Mouse (Mus musculus) CH12.LX (cell line): ENCODE measurements around the gene Fry. TPM values are rescaled to one million over a fixed set of nuclear protein-coding genes. Genes with fewer than 3 reads are reported as not detected.

ENCODE experiments used
- DNase-seq: peaks from one replicate; pipeline ENCODE4 v3.0.0-alpha.2; 2013; ENCODE audit errors: extremely low read depth
- H3K27ac ChIP-seq: 2 replicates; pipeline ENCODE4 v1.5.1; 2012; ENCODE audit warnings: low read depth, mild to moderate bottlenecking, control low read depth, moderate library complexity; ENCODE audit not compliant: insufficient read depth
- H3K27me3 ChIP-seq: replicated peaks from 2 replicates; pipeline ENCODE3; 2012; ENCODE audit warnings: inconsistent platforms
- H3K36me3 ChIP-seq, 2 experiments: replicated peaks in 1 of 2; 2 replicates each; pipeline versions ENCODE3 to v1.6.1; 2012; ENCODE audit warnings: inconsistent platforms in 1 of 2, low read length in 1 of 2, mild to moderate bottlenecking in 1 of 2, mixed read lengths in 1 of 2, moderate library complexity in 1 of 2; ENCODE audit not compliant: control insufficient read depth in 1 of 2, insufficient read depth in 1 of 2
- H3K4me1 ChIP-seq, 2 experiments: 2 replicates each; pipeline ENCODE4 v1.6.1; 2012; ENCODE audit warnings: inconsistent platforms in 1 of 2, moderate library complexity in 1 of 2; ENCODE audit not compliant: insufficient read depth in 2 of 2, control insufficient read depth in 1 of 2
- H3K4me2 ChIP-seq: 2 replicates; pipeline ENCODE4 v1.6.1; 2012; ENCODE audit warnings: low read depth, mild to moderate bottlenecking, control low read depth; ENCODE audit not compliant: poor library complexity, insufficient read depth, severe bottlenecking
- H3K4me3 ChIP-seq, 3 experiments: fragments of 150-350 bp in 1 of 3; sonication (generic) in 1 of 3; replicated peaks in 1 of 3; 2 replicates each; pipeline versions ENCODE3 to v1.5.1; 2011 to 2012; ENCODE audit warnings: low read depth in 2 of 3, low read length in 2 of 3, mild to moderate bottlenecking in 2 of 3, moderate library complexity in 2 of 3, control low read depth in 1 of 3, improper control_type of control experiment in 1 of 3, inconsistent platforms in 1 of 3, mixed read lengths in 1 of 3; ENCODE audit not compliant: poor library complexity in 1 of 3
- H3K79me2 ChIP-seq: replicated peaks from 2 replicates; pipeline ENCODE4 v1.6.1; 2012; ENCODE audit warnings: mild to moderate bottlenecking, moderate library complexity; ENCODE audit not compliant: control insufficient read depth, poor library complexity, insufficient read depth, severe bottlenecking; ENCODE audit errors: extremely low read depth
- H3K9ac ChIP-seq: 2 replicates; pipeline ENCODE4 v1.6.1; 2012; ENCODE audit warnings: low read depth, mild to moderate bottlenecking, control low read depth, moderate library complexity; ENCODE audit not compliant: insufficient read depth
- H3K9me3 ChIP-seq: replicated peaks from 2 replicates; pipeline ENCODE3; 2012; ENCODE audit warnings: low read length, inconsistent platforms, mixed read lengths
- BHLHE40 ChIP-seq: IDR thresholded peaks from 2 replicates; pipeline ENCODE4 v1.6.1; 2011; ENCODE audit warnings: mild to moderate bottlenecking, low read depth, low read length, improper control_type of control experiment
- CHD1 ChIP-seq: IDR thresholded peaks from 2 replicates; pipeline ENCODE4 v1.6.1; 2012; ENCODE audit warnings: low read depth, low read length, improper control_type of control experiment, inconsistent platforms
- CTCF ChIP-seq, 2 experiments: IDR thresholded peaks in 1 of 2; conservative IDR thresholded peaks in 1 of 2; 2 replicates each; pipeline ENCODE4 v1.5.1; 2011 to 2012; ENCODE audit warnings: low read depth in 2 of 2, low read length in 2 of 2, improper control_type of control experiment in 1 of 2, inconsistent platforms in 1 of 2, mild to moderate bottlenecking in 1 of 2, moderate library complexity in 1 of 2
- ELF1 ChIP-seq: IDR thresholded peaks from 2 replicates; pipeline ENCODE4 v1.6.1; 2014; ENCODE audit warnings: low read depth, mild to moderate bottlenecking, inconsistent platforms, low read length, improper control_type of control experiment
- EP300 ChIP-seq: IDR thresholded peaks from 2 replicates; pipeline ENCODE4 v1.6.1; 2011; ENCODE audit warnings: low read length, improper control_type of control experiment
- HCFC1 ChIP-seq: IDR thresholded peaks from 2 replicates; pipeline ENCODE4 v1.6.1; 2012; ENCODE audit warnings: low read depth, mild to moderate bottlenecking, inconsistent platforms, low read length, improper control_type of control experiment
- IRF4 ChIP-seq: IDR thresholded peaks from 2 replicates; pipeline ENCODE4 v1.6.1; 2014; ENCODE audit warnings: low read depth, mild to moderate bottlenecking, inconsistent platforms, low read length, improper control_type of control experiment
- JUND ChIP-seq: conservative IDR thresholded peaks from 2 replicates; pipeline ENCODE4 v1.6.1; 2011; ENCODE audit warnings: low read depth, low read length, improper control_type of control experiment
- KAT2A ChIP-seq: IDR thresholded peaks from 2 replicates; pipeline ENCODE4 v1.6.1; 2012; ENCODE audit warnings: low read length, improper control_type of control experiment, inconsistent platforms; ENCODE audit not compliant: insufficient replicate concordance
- MAFK ChIP-seq: IDR thresholded peaks from 2 replicates; pipeline ENCODE4 v1.6.1; 2011; ENCODE audit warnings: low read length, improper control_type of control experiment; ENCODE audit not compliant: insufficient replicate concordance
- MAX ChIP-seq: IDR thresholded peaks from 2 replicates; pipeline ENCODE4 v1.6.1; 2011; ENCODE audit warnings: low read length, improper control_type of control experiment
- MEF2A ChIP-seq: IDR thresholded peaks from 2 replicates; pipeline ENCODE4 v1.6.1; 2014; ENCODE audit warnings: low read depth, mild to moderate bottlenecking, inconsistent platforms, low read length, improper control_type of control experiment, borderline replicate concordance
- MXI1 ChIP-seq: IDR thresholded peaks from 2 replicates; pipeline ENCODE4 v1.6.1; 2011; ENCODE audit warnings: mild to moderate bottlenecking, low read depth, low read length, improper control_type of control experiment
- NRF1 ChIP-seq: IDR thresholded peaks from 2 replicates; pipeline ENCODE4 v1.6.1; 2014; ENCODE audit warnings: low read depth, mild to moderate bottlenecking, inconsistent platforms, low read length, improper control_type of control experiment, moderate library complexity
- PAX5 ChIP-seq: IDR thresholded peaks from 2 replicates; pipeline ENCODE4 v1.6.1; 2012; ENCODE audit warnings: low read length, inconsistent platforms, mixed read lengths
- RAD21 ChIP-seq: IDR thresholded peaks from 2 replicates; pipeline ENCODE4 v1.6.1; 2011; ENCODE audit warnings: low read depth, mild to moderate bottlenecking, low read length, improper control_type of control experiment, moderate library complexity
- RCOR1 ChIP-seq: conservative IDR thresholded peaks from 2 replicates; pipeline ENCODE4 v1.6.1; 2012; ENCODE audit warnings: low read depth, mild to moderate bottlenecking, inconsistent platforms, low read length, improper control_type of control experiment
- SMC3 ChIP-seq: IDR thresholded peaks from 2 replicates; pipeline ENCODE4 v1.6.1; 2011; ENCODE audit warnings: low read depth, low read length, improper control_type of control experiment
- TBP ChIP-seq: conservative IDR thresholded peaks from 2 replicates; pipeline ENCODE4 v1.6.1; 2011; ENCODE audit warnings: low read depth, low read length, improper control_type of control experiment
- UBTF ChIP-seq: IDR thresholded peaks from 2 replicates; pipeline ENCODE4 v1.6.1; 2012; ENCODE audit warnings: low read depth, mild to moderate bottlenecking, inconsistent platforms, low read length, improper control_type of control experiment, moderate library complexity
- USF1 ChIP-seq: IDR thresholded peaks from 2 replicates; pipeline ENCODE4 v1.6.1; 2014; ENCODE audit warnings: low read depth, mild to moderate bottlenecking, inconsistent platforms, low read length, improper control_type of control experiment
- USF2 ChIP-seq: conservative IDR thresholded peaks from 2 replicates; pipeline ENCODE4 v1.6.1; 2011; ENCODE audit warnings: low read depth, low read length, improper control_type of control experiment
- ZMIZ1 ChIP-seq: IDR thresholded peaks from 2 replicates; pipeline ENCODE4 v1.6.1; 2012; ENCODE audit warnings: low read depth, mild to moderate bottlenecking, inconsistent platforms, low read length, improper control_type of control experiment
- ZNF384 ChIP-seq: IDR thresholded peaks from 2 replicates; pipeline ENCODE4 v1.6.1; 2012; ENCODE audit warnings: low read depth, low read length, improper control_type of control experiment, inconsistent platforms
- dilution Hi-C: fragments of 300-500 bp; cut with MboI; formaldehyde crosslinking; loops from 2 replicates; pipeline ENCODE4 v1.14.3; 2020; ENCODE audit warnings: low sequenced_read_pairs; ENCODE audit not compliant: extremely low pct_unique_long_range_greater_than_20kb, extremely low pct_ligation_motif_present
- in situ Hi-C: fragments of 300-500 bp; cut with MboI; formaldehyde crosslinking; loops from 3 replicates; pipeline ENCODE4 v1.14.3; 2019; ENCODE audit warnings: low sequenced_read_pairs, low pct_ligation_motif_present, low pct_unique_long_range_greater_than_20kb, mixed read lengths
- polyA plus RNA-seq: library from polyadenylated mRNA; unstranded; fragments of >175 nt; gene quantifications from 2 replicates; pipeline ENCODE4 v1.2.1, GENCODE M21; 2012; ENCODE audit warnings: low read depth; ENCODE audit not compliant: insufficient read length
- total RNA-seq, 2 experiments: library from RNA; depleted of rRNA; stranded (reverse); fragments of 300-350 nt in 1 of 2; fragments of >200 nt in 1 of 2; gene quantifications; 2 replicates each; pipeline ENCODE4 v1.2.3; 2012 to 2014

Gene Fry
- total and polyA plus RNA-seq, 3 experiments, result 0.34 to 0.80 (median 0.34) TPM

GRCm38 (mm10) chr5:150168712-150169111 lies 50.3 kb downstream of the Fry start:
- Histone ChIP-seq H3K27ac (no peak overlapping the region), H3K27me3 (no peaks in the 10 kb centered on the region), H3K9me3 (peaks cover 33% of the 10 kb centered on the region), H3K4me1 (no peaks in the 10 kb centered on the region), H3K4me2 (no peak overlapping the region), H3K4me3 (no peak overlapping the region), H3K36me3 (no peaks in the 10 kb centered on the region), H3K9ac (no peak overlapping the region), H3K79me2 (no peaks in the 10 kb centered on the region)
- DNase-seq, result peak; percentile 41
- dilution Hi-C loops, result no loop called here
- in situ Hi-C loops, result no loop called here
- peak in 1 of 2 experiments; percentile 33; a peak in 2 of 4 replicates for TF ChIP-seq CTCF (conservative IDR thresholded peaks at IDR 0.05 in 1 of 2, IDR thresholded peaks at IDR 0.05 in 1 of 2; ENCODE audit: low read depth in 2 of 2, low read length in 2 of 2)
- TF ChIP-seq RAD21, result peak; percentile 36
- no peak for TF ChIP-seq MXI1

DNA sequence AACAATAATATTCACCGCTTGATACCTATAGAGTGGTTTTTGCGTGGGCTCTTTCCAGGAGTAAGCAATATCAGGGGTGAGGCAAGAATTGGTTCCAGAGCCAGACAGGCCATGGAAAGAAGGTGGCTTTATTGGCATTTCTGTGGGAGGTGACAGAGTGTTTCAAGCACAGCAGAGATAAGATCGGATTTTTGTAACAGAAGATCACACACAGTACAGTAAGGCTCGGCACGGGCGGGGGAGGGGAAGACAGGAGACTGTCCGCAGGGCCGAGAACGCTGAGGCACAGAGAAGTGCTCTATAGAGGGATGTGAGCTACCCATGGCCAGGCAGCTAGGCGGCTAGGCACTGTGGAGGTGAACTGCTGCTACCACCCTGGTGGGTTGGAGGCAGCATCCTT lies 53.1 kb downstream of the Fry start:
- H3K9me3 ChIP-seq, result peaks cover 38% of the 10 kb centered on the region
- TF ChIP-seq UBTF (no peak), CHD1 (no peak), IRF4 (no peak), ZMIZ1 (no peak), RAD21 (no peak), MXI1 (no peak), MAFK (no peak), ELF1 (no peak), CTCF (conservative IDR thresholded peaks at IDR 0.05 in 1 of 2, IDR thresholded peaks at IDR 0.05 in 1 of 2; ENCODE audit: low read depth in 2 of 2, low read length in 2 of 2) (no peak), BHLHE40 (no peak), TBP (no peak), EP300 (no peak), PAX5 (no peak), USF1 (no peak)
- TF ChIP-seq, all 38 proteins: peak for 0
- no peaks in the 10 kb centered on the region for H3K4me1 ChIP-seq
- no peak overlapping the region for H3K27ac ChIP-seq
- H3K36me3 ChIP-seq, result no peaks in the 10 kb centered on the region
- in situ Hi-C loops, result no loop called here
- dilution Hi-C loops, result no loop called here
- no peak overlapping the region for H3K4me2 ChIP-seq
- no peaks in the 10 kb centered on the region for H3K79me2 ChIP-seq
- no peak overlapping the region for H3K9ac ChIP-seq
- no peak for DNase-seq
- no peak overlapping the region for H3K4me3 ChIP-seq
- no peaks in the 10 kb centered on the region for H3K27me3 ChIP-seq

DNA sequence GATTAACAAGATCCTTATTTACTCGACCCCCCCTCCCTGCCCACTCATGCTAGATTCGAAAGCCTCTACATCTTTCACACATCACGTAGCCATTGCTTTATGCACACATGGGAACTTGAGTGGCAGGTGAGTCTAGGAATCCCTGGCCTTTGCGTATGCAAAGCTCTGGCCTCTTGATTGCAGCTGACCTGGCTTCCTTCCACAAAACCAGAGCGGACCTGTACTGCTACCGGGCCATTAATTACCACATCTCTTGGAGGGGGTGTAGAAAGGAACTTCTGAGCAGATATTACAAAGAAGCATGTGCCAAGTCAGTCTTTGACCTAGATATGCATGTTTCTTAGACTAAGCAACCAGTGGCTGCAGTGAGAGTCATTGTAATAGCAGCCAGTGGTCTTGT lies 55.4 kb downstream of the Fry start:
- Histone ChIP-seq H3K4me3 (no peak overlapping the region), H3K27me3 (no peaks in the 10 kb centered on the region), H3K4me1 (no peaks in the 10 kb centered on the region), H3K36me3 (no peaks in the 10 kb centered on the region), H3K4me2 (no peak overlapping the region), H3K27ac (no peak overlapping the region), H3K9ac (no peak overlapping the region), H3K9me3 (peaks cover 36% of the 10 kb centered on the region), H3K79me2 (no peaks in the 10 kb centered on the region)
- dilution Hi-C loops, result no loop called here
- in situ Hi-C loops, result no loop called here
- TF ChIP-seq RCOR1, result no peak
- no peak for TF ChIP-seq HCFC1
- TF ChIP-seq MAX, result no peak
- TF ChIP-seq TBP, result no peak
- no peak for TF ChIP-seq UBTF
- TF ChIP-seq SMC3, result no peak
- no peak for TF ChIP-seq ZNF384
- no peak for TF ChIP-seq NRF1
- TF ChIP-seq KAT2A, result no peak
- no peak for TF ChIP-seq USF2
- no peak for TF ChIP-seq JUND
- TF ChIP-seq EP300, result no peak
- TF ChIP-seq ZMIZ1, result no peak
- no peak for TF ChIP-seq MEF2A
- DNase-seq, result no peak
